Mouse (Mus musculus): Measurements from ENCODE around the gene Cog1. TPM values are rescaled to one million over a fixed set of nuclear protein-coding genes. Genes with fewer than 3 reads are reported as not detected.

Cog1 gene
- polyA plus RNA-seq, 1 experiment from 2014 or later, result 30.0 TPM

DNA sequence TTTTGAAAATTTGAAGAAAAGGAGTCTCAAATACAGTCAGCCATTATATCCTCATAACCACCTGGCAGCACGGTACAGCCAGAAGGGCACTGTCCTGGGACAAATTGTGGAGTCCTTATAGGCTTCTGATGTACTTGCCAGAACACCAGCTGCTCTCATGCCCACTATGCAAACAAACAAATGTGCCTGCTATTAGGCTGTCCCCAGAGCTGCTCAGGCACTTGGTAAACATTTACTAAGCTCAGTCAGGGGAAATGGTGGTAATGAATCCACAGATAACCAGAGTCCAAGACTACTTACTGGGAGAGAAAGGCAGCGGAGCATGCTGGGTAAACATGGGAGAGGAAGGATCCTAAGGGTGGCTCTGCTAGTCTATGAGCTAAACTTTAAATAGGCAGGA lies 18.2 kb downstream of the Cog1 start:
- peaks cover 84% of the 10 kb centered on the region for H3K36me3 ChIP-seq
- WGBS, result 68% methylated on average over 2 of the region's 2 CpGs

DNA sequence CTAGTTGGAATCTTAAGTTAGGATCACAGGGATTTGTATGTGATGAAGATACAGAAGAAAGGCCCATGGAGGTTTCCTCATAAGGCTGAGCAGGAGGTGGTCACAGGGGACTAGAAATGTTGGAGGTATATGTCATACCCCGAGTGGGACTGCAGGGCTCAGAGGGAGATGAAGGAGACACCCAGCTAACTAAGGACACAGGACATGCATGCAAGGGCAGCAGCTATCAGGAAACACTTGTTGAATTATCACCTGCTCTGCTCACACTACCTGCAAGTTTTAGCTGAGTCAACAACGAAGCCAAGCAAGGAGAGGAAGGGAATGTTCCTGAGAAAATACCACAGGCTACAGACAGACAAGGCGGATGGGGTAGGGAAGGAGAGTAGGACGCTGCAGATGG lies 18.7 kb downstream of the Cog1 start:
- Histone ChIP-seq H3K4me1 (replicated peaks) (peaks cover 19% of the 10 kb centered on the region), H3K9ac (replicated peaks) (no peak overlapping the region), H3K4me3 (replicated peaks) (no peak overlapping the region), H3K9me3 (no peaks in the 10 kb centered on the region), H3K27me3 (no peaks in the 10 kb centered on the region), H3K36me3 (peaks cover 84% of the 10 kb centered on the region), H3K27ac (0 out of 2 replicates have a peak overlapping the region, but pooled peaks have one; percentile 4), H3K4me2 (no peak overlapping the region)
- ATAC-seq (ENCODE audit: insufficient number of reproducible peaks, insufficient read depth, low FRiP score, low TSS enrichment, low read depth), result no peak
- 87% methylated on average over 4 of the region's 4 CpGs for whole genome bisulfite sequencing

More for the DNA sequence above, 18.2 kb downstream of the Cog1 start:
- no peak overlapping the region for H3K4me2 ChIP-seq
- H3K9me3 ChIP-seq, result no peaks in the 10 kb centered on the region
- 0 out of 2 replicates have a peak overlapping the region, but pooled peaks have one; percentile 4 for H3K27ac ChIP-seq
- no peak for ATAC-seq (ENCODE audit: insufficient number of reproducible peaks, insufficient read depth, low FRiP score, low TSS enrichment, low read depth)
- peaks cover 19% of the 10 kb centered on the region for H3K4me1 ChIP-seq (replicated peaks)
- no peaks in the 10 kb centered on the region for H3K27me3 ChIP-seq
- H3K4me3 ChIP-seq (replicated peaks), result no peak overlapping the region
- no peak overlapping the region for H3K9ac ChIP-seq (replicated peaks)

- no peaks in the 10 kb centered on the region for H3K27me3 ChIP-seq
- H3K9me3 ChIP-seq, result no peaks in the 10 kb centered on the region
- no peak overlapping the region for H3K4me2 ChIP-seq
- H3K27ac ChIP-seq, result no peak overlapping the region
- no peak for ATAC-seq (ENCODE audit: insufficient number of reproducible peaks, insufficient read depth, low FRiP score, low TSS enrichment, low read depth)
- WGBS, result 93% methylated on average over 5 of the region's 5 CpGs
- H3K4me1 ChIP-seq (replicated peaks), result peaks cover 19% of the 10 kb centered on the region
- H3K36me3 ChIP-seq, result peaks cover 84% of the 10 kb centered on the region
- no peak overlapping the region for H3K9ac ChIP-seq (replicated peaks)
- H3K4me3 ChIP-seq (replicated peaks), result no peak overlapping the region
Measured at GRCm38 (mm10) chr11:113668857-113669256, 19.9 kb downstream of the Cog1 start.

- H3K27me3 ChIP-seq, result no peaks in the 10 kb centered on the region
- WGBS, result 84% methylated on average over 4 of the region's 4 CpGs
Measured at GRCm38 (mm10) chr11:113669711-113670110, 20.7 kb downstream of the Cog1 start.

GRCm38 (mm10) chr11:113673614-113674013 lies 24.6 kb downstream of the Cog1 start:
- Histone ChIP-seq H3K36me3 (peaks cover 87% of the 10 kb centered on the region), H3K9me3 (no peaks in the 10 kb centered on the region), H3K4me2 (no peak overlapping the region), H3K27ac (no peak overlapping the region), H3K4me1 (replicated peaks) (peaks cover 11% of the 10 kb centered on the region), H3K27me3 (no peaks in the 10 kb centered on the region), H3K4me3 (replicated peaks) (no peak overlapping the region), H3K9ac (replicated peaks) (no peak overlapping the region)
- 92% methylated on average over 4 of the region's 4 CpGs for WGBS
- ATAC-seq (ENCODE audit: insufficient number of reproducible peaks, insufficient read depth, low FRiP score, low TSS enrichment, low read depth), result no peak

More at GRCm38 (mm10) chr11:113669711-113670110, 20.7 kb downstream of the Cog1 start:
- Histone ChIP-seq H3K9ac (replicated peaks) (no peak overlapping the region), H3K36me3 (peaks cover 86% of the 10 kb centered on the region), H3K27ac (no peak overlapping the region), H3K4me3 (replicated peaks) (no peak overlapping the region), H3K9me3 (no peaks in the 10 kb centered on the region), H3K4me2 (no peak overlapping the region), H3K4me1 (replicated peaks) (peaks cover 19% of the 10 kb centered on the region)
- ATAC-seq (ENCODE audit: insufficient number of reproducible peaks, insufficient read depth, low FRiP score, low TSS enrichment, low read depth), result no peak

GRCm38 (mm10) chr11:113674595-113674994 lies 25.6 kb downstream of the Cog1 start:
- H3K27ac ChIP-seq, result no peak overlapping the region
- H3K4me3 ChIP-seq (replicated peaks), result no peak overlapping the region
- no peak for ATAC-seq (ENCODE audit: insufficient number of reproducible peaks, insufficient read depth, low FRiP score, low TSS enrichment, low read depth)
- H3K27me3 ChIP-seq, result no peaks in the 10 kb centered on the region
- peaks cover 11% of the 10 kb centered on the region for H3K4me1 ChIP-seq (replicated peaks)
- H3K9ac ChIP-seq (replicated peaks), result no peak overlapping the region
- H3K9me3 ChIP-seq, result no peaks in the 10 kb centered on the region
- 91% methylated on average over 5 of the region's 5 CpGs for WGBS
- peaks cover 78% of the 10 kb centered on the region for H3K36me3 ChIP-seq
- H3K4me2 ChIP-seq, result no peak overlapping the region

GRCm38 (mm10) chr11:113676847-113677246 lies 27.9 kb downstream of the Cog1 start:
- ATAC-seq (ENCODE audit: insufficient number of reproducible peaks, insufficient read depth, low FRiP score, low TSS enrichment, low read depth), result no peak
- H3K27ac ChIP-seq, result 0 out of 2 replicates have a peak overlapping the region, but pooled peaks have one; percentile 50
- 67% methylated on average over 2 of the region's 2 CpGs for WGBS
- H3K36me3 ChIP-seq, result peaks cover 59% of the 10 kb centered on the region
- no peak overlapping the region for H3K4me2 ChIP-seq
- peaks cover 19% of the 10 kb centered on the region for H3K4me1 ChIP-seq (replicated peaks)
- H3K9me3 ChIP-seq, result no peaks in the 10 kb centered on the region
- no peak overlapping the region for H3K4me3 ChIP-seq (replicated peaks)
- H3K9ac ChIP-seq (replicated peaks), result no peak overlapping the region
- H3K27me3 ChIP-seq, result no peaks in the 10 kb centered on the region

GRCm38 (mm10) chr11:113677378-113677777 lies 28.4 kb downstream of the Cog1 start:
- Histone ChIP-seq H3K4me2 (no peak overlapping the region), H3K27ac (0 out of 2 replicates have a peak overlapping the region, but pooled peaks have one; percentile 50), H3K36me3 (peaks cover 53% of the 10 kb centered on the region), H3K9ac (replicated peaks) (no peak overlapping the region), H3K9me3 (no peaks in the 10 kb centered on the region), H3K27me3 (no peaks in the 10 kb centered on the region), H3K4me3 (replicated peaks) (no peak overlapping the region), H3K4me1 (replicated peaks) (peaks cover 24% of the 10 kb centered on the region)
- ATAC-seq (ENCODE audit: insufficient number of reproducible peaks, insufficient read depth, low FRiP score, low TSS enrichment, low read depth), result no peak
- 100% methylated on average over 2 of the region's 2 CpGs for WGBS

DNA sequence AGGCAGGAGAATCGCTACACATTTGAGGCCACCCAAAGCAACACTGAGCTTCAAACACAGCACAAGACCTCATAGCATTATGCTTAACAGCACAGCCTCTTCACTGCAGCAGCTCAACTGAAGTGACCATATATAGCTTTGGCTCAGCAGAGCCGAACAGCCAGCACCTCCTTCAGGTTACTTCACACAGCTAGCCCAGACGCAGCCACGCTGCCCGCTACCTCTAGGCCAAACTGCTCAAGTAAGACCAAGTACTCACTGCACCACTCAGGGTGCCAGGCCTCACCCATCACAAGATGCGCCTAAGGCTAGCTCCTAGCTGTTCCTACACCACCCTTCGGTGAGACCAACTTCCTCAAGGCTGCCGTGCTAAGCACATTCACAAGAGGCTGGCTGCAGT lies 29.4 kb downstream of the Cog1 start:
- H3K27me3 ChIP-seq, result no peaks in the 10 kb centered on the region
- peaks cover 29% of the 10 kb centered on the region for H3K4me1 ChIP-seq (replicated peaks)
- H3K9me3 ChIP-seq, result no peaks in the 10 kb centered on the region
- no peak overlapping the region for H3K27ac ChIP-seq
- 89% methylated on average over 8 of the region's 8 CpGs for WGBS
- no peak overlapping the region for H3K4me2 ChIP-seq
- H3K36me3 ChIP-seq, result peaks cover 43% of the 10 kb centered on the region
- H3K9ac ChIP-seq (replicated peaks), result no peak overlapping the region
- ATAC-seq (ENCODE audit: insufficient number of reproducible peaks, insufficient read depth, low FRiP score, low TSS enrichment, low read depth), result no peak
- H3K4me3 ChIP-seq (replicated peaks), result no peak overlapping the region

- Histone ChIP-seq H3K4me3 (replicated peaks) (no peak overlapping the region), H3K4me2 (no peak overlapping the region), H3K36me3 (peaks cover 18% of the 10 kb centered on the region), H3K4me1 (replicated peaks) (peaks cover 41% of the 10 kb centered on the region), H3K9ac (replicated peaks) (0 out of 2 replicates have a peak overlapping the region, but pooled peaks have one; percentile 23), H3K9me3 (no peaks in the 10 kb centered on the region), H3K27ac (0 out of 2 replicates have a peak overlapping the region, but pooled peaks have one; percentile 7), H3K27me3 (no peaks in the 10 kb centered on the region)
- no peak for ATAC-seq (ENCODE audit: insufficient number of reproducible peaks, insufficient read depth, low FRiP score, low TSS enrichment, low read depth)
- WGBS, result 85% methylated on average over 2 of the region's 2 CpGs
Measured at GRCm38 (mm10) chr11:113680954-113681353, 32.0 kb downstream of the Cog1 start.

DNA sequence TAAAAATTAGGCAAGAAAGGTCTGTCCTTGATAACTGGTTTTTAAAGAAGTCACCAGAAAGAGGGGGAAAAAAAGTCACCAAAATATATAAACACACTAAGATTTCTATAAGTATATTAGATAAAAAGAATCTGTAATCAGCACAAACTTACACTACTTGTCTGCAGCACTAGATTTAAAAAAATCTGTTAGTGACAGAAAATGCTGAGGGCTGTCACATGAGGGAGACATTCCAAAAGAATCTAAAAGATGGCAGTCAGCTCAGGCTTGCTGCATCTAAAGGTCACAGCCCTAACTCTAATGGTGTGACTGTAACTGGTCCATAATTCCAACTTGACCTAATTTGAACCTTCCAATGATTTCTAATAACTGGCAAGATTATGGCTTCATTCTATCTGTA lies 33.0 kb downstream of the Cog1 start:
- H3K4me2 ChIP-seq, result peak overlapping the region; percentile 87
- no peak overlapping the region for H3K27ac ChIP-seq
- peaks cover 49% of the 10 kb centered on the region for H3K4me1 ChIP-seq (replicated peaks)
- H3K36me3 ChIP-seq, result peaks cover 7% of the 10 kb centered on the region; the same call in 1 of the 2 replicates
- H3K4me3 ChIP-seq (replicated peaks), result peak overlapping the region; percentile 96; the same call in 1 of the 2 replicates
- H3K27me3 ChIP-seq, result no peaks in the 10 kb centered on the region
- no peak overlapping the region for H3K9ac ChIP-seq (replicated peaks)
- ATAC-seq (ENCODE audit: insufficient number of reproducible peaks, insufficient read depth, low FRiP score, low TSS enrichment, low read depth), result no peak
- no peaks in the 10 kb centered on the region for H3K9me3 ChIP-seq

All from limb, embryonic 12.5 days (tissue).